ENCODE assay signal across 8 mouse cellular contexts in genomic region chr1:64533471-64534443, GRCm38 (mm10). TPM values are rescaled to one million over a fixed set of nuclear protein-coding genes. Genes with fewer than 3 reads are reported as not detected.
DNase-seq lines count a peak whose midpoint lies in the region; ATAC-seq and TF ChIP-seq lines count a peak whose summit lies in the region.

No protein-coding gene starts in this region.

- no peaks in the 10 kb centered on the region for H3K9me3 ChIP-seq in intestine, postnatal 0 days (ENCODE audit: control insufficient read depth)
- no peaks in the 10 kb centered on the region for H3K9me3 ChIP-seq in liver, embryonic 12.5 days (replicated peaks)
- no peaks in the 10 kb centered on the region for H3K9me3 ChIP-seq in stomach, embryonic 16.5 days (replicated peaks; ENCODE audit: control insufficient read depth, low read length)

- WGBS in intestine, postnatal 0 days: under 1% methylated on average over 35 of the region's 35 CpGs
- WGBS in liver, embryonic 12.5 days (ENCODE audit: insufficient replicate concordance): under 1% methylated on average over 35 of the region's 35 CpGs
- under 1% methylated on average over 26 of the region's 35 CpGs for WGBS in stomach, embryonic 16.5 days

- H3K27me3 ChIP-seq in intestine, postnatal 0 days (replicated peaks; ENCODE audit: control insufficient read depth, insufficient read depth, low read length): no peaks in the 10 kb centered on the region
- no peaks in the 10 kb centered on the region for H3K27me3 ChIP-seq in liver, embryonic 12.5 days (replicated peaks)
- no peaks in the 10 kb centered on the region for H3K27me3 ChIP-seq in stomach, embryonic 16.5 days (ENCODE audit: control insufficient read depth, insufficient read depth, low read length)

- no peaks in the 10 kb centered on the region for H3K36me3 ChIP-seq in intestine, postnatal 0 days (ENCODE audit: control insufficient read depth, insufficient read depth)
- peaks cover 5% of the 10 kb centered on the region; the same call in 1 of the 2 replicates for H3K36me3 ChIP-seq in liver, embryonic 12.5 days
- H3K36me3 ChIP-seq in stomach, embryonic 16.5 days (ENCODE audit: control insufficient read depth, insufficient read depth, low read length): no peaks in the 10 kb centered on the region

- peak; percentile 43 to 46 for DNase-seq in urinary bladder, adult 18-20 months (ENCODE audit: low spot score in 2 of 2)
- DNase-seq in urinary bladder, postnatal 10 days (ENCODE audit: low spot score): no peak
- peak; percentile 72 to 73 for DNase-seq in cerebellum, postnatal 25 days
- DNase-seq in gastrocnemius, postnatal 36 days: peak; percentile 29 to 43
- DNase-seq in neural tube, embryonic 10.5 days (ENCODE audit: extremely low spot score, low spot score): peak; percentile 67

- TF ChIP-seq CTCF in intestine, postnatal 0 days (IDR thresholded peaks at IDR 0.05; ENCODE audit: low read depth): no peak

- no peak for ATAC-seq in intestine, postnatal 0 days
- ATAC-seq in liver, embryonic 12.5 days: no peak
- no peak for ATAC-seq in stomach, embryonic 16.5 days (ENCODE audit: insufficient read depth, low FRiP score)

- H3K9ac ChIP-seq in intestine, postnatal 0 days (ENCODE audit: low read depth, low read length): peak overlapping the region; percentile 98
- H3K9ac ChIP-seq in liver, embryonic 12.5 days: peak overlapping the region; percentile 96
- H3K9ac ChIP-seq in stomach, embryonic 16.5 days (ENCODE audit: low read length): peak overlapping the region; percentile 99

- peak overlapping the region; percentile 99 for H3K27ac ChIP-seq in intestine, postnatal 0 days (ENCODE audit: low read depth, low read length)
- peak overlapping the region; percentile 100 for H3K27ac ChIP-seq in liver, embryonic 12.5 days
- H3K27ac ChIP-seq in stomach, embryonic 16.5 days (ENCODE audit: low read length): peak overlapping the region; percentile 100

- intact Hi-C loops in gastrocnemius, postnatal 36 days (cut with DNase I): loop anchor here (5.0 to 10.0 kb wide), 2 partner anchors 84 to 151 kb away; partner anchors contain the start of gene Mettl21a

- H3K4me1 ChIP-seq in intestine, postnatal 0 days (replicated peaks; ENCODE audit: control insufficient read depth, insufficient read depth, low read length): no peaks in the 10 kb centered on the region; the same call in 1 of the 2 replicates
- H3K4me1 ChIP-seq in liver, embryonic 12.5 days: peaks cover 60% of the 10 kb centered on the region
- peaks cover 11% of the 10 kb centered on the region for H3K4me1 ChIP-seq in stomach, embryonic 16.5 days (ENCODE audit: control insufficient read depth, insufficient read depth, low read length)

- H3K4me2 ChIP-seq in intestine, postnatal 0 days (replicated peaks; ENCODE audit: low read depth): peak overlapping the region; percentile 93
- peak overlapping the region; percentile 85 for H3K4me2 ChIP-seq in liver, embryonic 12.5 days
- peak overlapping the region; percentile 84 for H3K4me2 ChIP-seq in stomach, embryonic 16.5 days (ENCODE audit: low read depth, low read length)

- peak overlapping the region; percentile 82 for H3K4me3 ChIP-seq in intestine, postnatal 0 days (ENCODE audit: low read depth, low read length)
- H3K4me3 ChIP-seq in liver, embryonic 12.5 days: peak overlapping the region; percentile 90
- H3K4me3 ChIP-seq in stomach, embryonic 16.5 days (replicated peaks; ENCODE audit: low read length): peak overlapping the region; percentile 94

RNA-seq across cellular contexts. Expression of gene Creb1, which starts 1.3 kb away (rescaled TPM):
- total RNA-seq in gastrocnemius, postnatal 36 days (2021): 10 to 100 TPM; 14.7 to 17.6 TPM
- 8.1 and 8.6 TPM in 2 replicates for polyA plus RNA-seq in intestine, postnatal 0 days (2015; fragmentation: Nextera tagmentation; extraction: Ambion mirVana)
- polyA plus RNA-seq in liver, embryonic 12.5 days (2016; fragmentation: Nextera tagmentation; extraction: Ambion mirVana): 19.4 and 20.9 TPM in 2 replicates
- polyA plus RNA-seq in stomach, embryonic 16.5 days (2015; fragmentation: Nextera tagmentation; extraction: Ambion mirVana): 27.5 and 30.6 TPM in 2 replicates
